Mouse (Mus musculus): ENCODE data around the gene Gnai3.

- TF ChIP-seq CTCF (IDR thresholded peaks at IDR 0.05; ENCODE audit: borderline replicate concordance, control insufficient read depth, extremely low read depth, insufficient read depth, low read length, poor library complexity) (no peak), POLR2A (IDR thresholded peaks at IDR 0.05; ENCODE audit: control insufficient read depth, extremely low read depth, insufficient read depth, low read length, poor library complexity) (no peak)
Measured at GRCm38 (mm10) chr3:108076836-108077235, 69.1 kb downstream of the Gnai3 start.
